Mouse (Mus musculus): ENCODE results near the gene Tusc1. TPM values are rescaled to one million over a fixed set of nuclear protein-coding genes. Genes with fewer than 3 reads are reported as not detected.

Gene Tusc1
- polyA plus RNA-seq (2016; fragmentation: Nextera tagmentation; extraction: Ambion mirVana) = 12.9 and 15.1 TPM in 2 replicates

GRCm38 (mm10) chr4:93335118-93336003 lies at the start of gene Tusc1:
TSS of gene Tusc1 (minus strand) at chr4:93335511.
- Histone ChIP-seq H3K9me3 (replicated peaks) (no peaks in the 10 kb centered on the region), H3K27ac (peak within 1 kb of the TSS; percentile 97), H3K9ac (peak within 1 kb of the TSS; percentile 90), H3K4me1 (peaks cover 4% of the 10 kb centered on the region; the same call in 1 of the 2 replicates), H3K36me3 (no peaks in the 10 kb centered on the region), H3K4me2 (replicated peaks) (peak within 1 kb of the TSS; percentile 84), H3K4me3 (peak within 1 kb of the TSS; percentile 76), H3K27me3 (no peaks in the 10 kb centered on the region)
- under 1% methylated on average over 67 of the region's 97 CpGs for WGBS
- ATAC-seq (ENCODE audit: low FRiP score) = peak; percentile 93

- ATAC-seq (ENCODE audit: low FRiP score) = no peak
- no peaks in the 10 kb centered on the region for H3K9me3 ChIP-seq (replicated peaks)
- H3K36me3 ChIP-seq = no peaks in the 10 kb centered on the region
- H3K9ac ChIP-seq = no peak overlapping the region
- H3K27ac ChIP-seq = no peak overlapping the region
- WGBS = 75% methylated on average over 2 of the region's 2 CpGs
- H3K4me1 ChIP-seq = no peaks in the 10 kb centered on the region
- no peaks in the 10 kb centered on the region for H3K27me3 ChIP-seq
- no peak overlapping the region for H3K4me2 ChIP-seq (replicated peaks)
- H3K4me3 ChIP-seq = no peak overlapping the region
Measured at GRCm38 (mm10) chr4:93352930-93353329, 17.6 kb upstream of the Tusc1 start.

DNA sequence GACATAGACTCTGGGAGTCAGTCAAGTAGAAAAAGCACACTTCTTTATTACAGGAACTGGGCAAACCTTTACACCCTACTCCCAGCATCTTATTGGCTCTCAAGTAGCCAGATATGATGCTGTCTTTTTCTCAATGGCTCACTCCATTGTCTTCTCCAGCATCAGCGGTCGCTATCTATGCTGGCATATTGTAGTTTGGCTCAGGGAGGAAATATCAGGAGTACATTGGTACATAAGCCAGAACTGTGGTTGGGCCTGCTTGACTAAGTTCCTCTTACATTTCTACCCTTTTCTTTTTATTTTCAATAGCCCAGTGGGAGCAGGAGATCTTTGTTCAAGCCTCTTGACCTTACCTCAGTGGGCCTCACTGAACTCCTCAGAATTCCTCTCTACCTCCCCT lies 9.0 kb upstream of the Tusc1 start:
- 88% methylated on average over 2 of the region's 2 CpGs for WGBS

DNA sequence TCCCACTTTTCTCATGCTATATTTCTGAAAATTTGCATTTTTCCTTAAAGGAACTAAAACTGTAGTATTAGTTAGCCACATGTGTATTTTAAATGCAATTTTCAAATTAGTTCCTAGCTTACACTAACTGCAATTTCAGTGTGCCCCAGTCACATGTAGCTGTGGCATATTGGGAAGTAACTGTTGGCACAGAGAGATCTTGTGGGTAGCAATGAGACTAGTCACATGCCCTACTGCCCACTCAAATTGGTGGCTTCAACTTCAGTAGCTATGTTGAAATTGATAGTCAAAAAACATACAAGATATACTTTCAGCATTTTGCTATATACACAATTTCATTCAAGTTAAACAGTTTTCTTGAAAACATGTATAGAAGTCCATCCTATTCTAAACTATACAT lies 6.3 kb upstream of the Tusc1 start:
- Histone ChIP-seq H3K36me3 (no peaks in the 10 kb centered on the region), H3K9me3 (replicated peaks) (no peaks in the 10 kb centered on the region), H3K4me3 (no peak overlapping the region), H3K27me3 (no peaks in the 10 kb centered on the region), H3K9ac (no peak overlapping the region), H3K27ac (no peak overlapping the region), H3K4me2 (replicated peaks) (no peak overlapping the region), H3K4me1 (no peaks in the 10 kb centered on the region)
- no peak for ATAC-seq (ENCODE audit: low FRiP score)

More for the DNA sequence above, 9.0 kb upstream of the Tusc1 start:
- no peak for ATAC-seq (ENCODE audit: low FRiP score)
- Histone ChIP-seq H3K4me1 (no peaks in the 10 kb centered on the region), H3K9ac (no peak overlapping the region), H3K27me3 (no peaks in the 10 kb centered on the region), H3K9me3 (replicated peaks) (no peaks in the 10 kb centered on the region), H3K36me3 (no peaks in the 10 kb centered on the region), H3K4me2 (replicated peaks) (no peak overlapping the region), H3K4me3 (no peak overlapping the region), H3K27ac (no peak overlapping the region)

DNA sequence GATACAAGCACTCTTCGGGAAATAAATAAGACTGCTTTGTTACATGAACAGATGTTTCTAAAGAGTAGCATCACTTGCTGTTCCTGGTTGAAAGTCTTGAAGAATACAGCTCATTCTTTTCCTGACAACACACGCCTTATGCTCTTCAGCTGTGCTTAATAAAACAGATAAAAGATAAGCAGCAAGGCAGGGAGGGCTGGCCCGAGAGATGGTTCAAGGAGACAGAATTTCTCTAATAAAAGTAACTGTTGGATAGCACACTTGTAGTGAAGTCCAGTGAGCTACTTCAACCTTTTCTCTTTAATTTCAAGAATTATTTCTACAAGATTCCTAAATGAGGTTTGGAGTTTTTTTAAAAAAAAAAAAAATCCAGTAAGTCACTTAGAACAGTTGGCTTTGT lies 2.7 kb upstream of the Tusc1 start:
- WGBS = 80% methylated on average over 3 of the region's 3 CpGs
- no peaks in the 10 kb centered on the region for H3K27me3 ChIP-seq
- no peaks in the 10 kb centered on the region for H3K36me3 ChIP-seq
- no peaks in the 10 kb centered on the region for H3K9me3 ChIP-seq (replicated peaks)
- no peak overlapping the region for H3K27ac ChIP-seq
- no peak overlapping the region for H3K4me2 ChIP-seq (replicated peaks)
- H3K9ac ChIP-seq = no peak overlapping the region
- H3K4me3 ChIP-seq = no peak overlapping the region
- ATAC-seq (ENCODE audit: low FRiP score) = no peak
- H3K4me1 ChIP-seq = peaks cover 4% of the 10 kb centered on the region; the same call in 1 of the 2 replicates

GRCm38 (mm10) chr4:93334636-93335117 lies 634 bp downstream of the Tusc1 start:
- Histone ChIP-seq H3K4me2 (replicated peaks) (peak overlapping the region; percentile 84), H3K9ac (peak overlapping the region; percentile 90), H3K27ac (peak overlapping the region; percentile 97), H3K9me3 (replicated peaks) (no peaks in the 10 kb centered on the region), H3K4me3 (peak overlapping the region; percentile 76), H3K27me3 (no peaks in the 10 kb centered on the region), H3K36me3 (no peaks in the 10 kb centered on the region), H3K4me1 (peaks cover 4% of the 10 kb centered on the region; the same call in 1 of the 2 replicates)
- ATAC-seq (ENCODE audit: low FRiP score) = peak; percentile 90
- 1% methylated on average over 47 of the region's 49 CpGs for WGBS

- Histone ChIP-seq H3K9me3 (replicated peaks) (no peaks in the 10 kb centered on the region), H3K4me1 (no peaks in the 10 kb centered on the region), H3K27me3 (no peaks in the 10 kb centered on the region), H3K9ac (no peak overlapping the region), H3K4me2 (replicated peaks) (no peak overlapping the region), H3K36me3 (no peaks in the 10 kb centered on the region), H3K27ac (no peak overlapping the region), H3K4me3 (no peak overlapping the region)
- no peak for ATAC-seq (ENCODE audit: low FRiP score)
- 96% methylated on average over 3 of the region's 3 CpGs for WGBS
Measured at GRCm38 (mm10) chr4:93307486-93307885, 27.8 kb downstream of the Tusc1 start.

GRCm38 (mm10) chr4:93286065-93286464 lies 49.2 kb downstream of the Tusc1 start:
- no peaks in the 10 kb centered on the region for H3K9me3 ChIP-seq (replicated peaks)
- no peak overlapping the region for H3K4me3 ChIP-seq
- no peaks in the 10 kb centered on the region for H3K4me1 ChIP-seq
- no peak overlapping the region for H3K4me2 ChIP-seq (replicated peaks)
- H3K9ac ChIP-seq = no peak overlapping the region
- no peak for ATAC-seq (ENCODE audit: low FRiP score)
- WGBS = 86% methylated on average over 4 of the region's 4 CpGs
- H3K36me3 ChIP-seq = no peaks in the 10 kb centered on the region
- no peaks in the 10 kb centered on the region for H3K27me3 ChIP-seq
- no peak overlapping the region for H3K27ac ChIP-seq
